Mouse (Mus musculus): ENCODE results near the gene Cfap97. TPM values are rescaled to one million over a fixed set of nuclear protein-coding genes. Genes with fewer than 3 reads are reported as not detected.

The Cfap97 gene
- total RNA-seq, 2 experiments from 2014 or later: 14.5 to 15.7 TPM

DNA sequence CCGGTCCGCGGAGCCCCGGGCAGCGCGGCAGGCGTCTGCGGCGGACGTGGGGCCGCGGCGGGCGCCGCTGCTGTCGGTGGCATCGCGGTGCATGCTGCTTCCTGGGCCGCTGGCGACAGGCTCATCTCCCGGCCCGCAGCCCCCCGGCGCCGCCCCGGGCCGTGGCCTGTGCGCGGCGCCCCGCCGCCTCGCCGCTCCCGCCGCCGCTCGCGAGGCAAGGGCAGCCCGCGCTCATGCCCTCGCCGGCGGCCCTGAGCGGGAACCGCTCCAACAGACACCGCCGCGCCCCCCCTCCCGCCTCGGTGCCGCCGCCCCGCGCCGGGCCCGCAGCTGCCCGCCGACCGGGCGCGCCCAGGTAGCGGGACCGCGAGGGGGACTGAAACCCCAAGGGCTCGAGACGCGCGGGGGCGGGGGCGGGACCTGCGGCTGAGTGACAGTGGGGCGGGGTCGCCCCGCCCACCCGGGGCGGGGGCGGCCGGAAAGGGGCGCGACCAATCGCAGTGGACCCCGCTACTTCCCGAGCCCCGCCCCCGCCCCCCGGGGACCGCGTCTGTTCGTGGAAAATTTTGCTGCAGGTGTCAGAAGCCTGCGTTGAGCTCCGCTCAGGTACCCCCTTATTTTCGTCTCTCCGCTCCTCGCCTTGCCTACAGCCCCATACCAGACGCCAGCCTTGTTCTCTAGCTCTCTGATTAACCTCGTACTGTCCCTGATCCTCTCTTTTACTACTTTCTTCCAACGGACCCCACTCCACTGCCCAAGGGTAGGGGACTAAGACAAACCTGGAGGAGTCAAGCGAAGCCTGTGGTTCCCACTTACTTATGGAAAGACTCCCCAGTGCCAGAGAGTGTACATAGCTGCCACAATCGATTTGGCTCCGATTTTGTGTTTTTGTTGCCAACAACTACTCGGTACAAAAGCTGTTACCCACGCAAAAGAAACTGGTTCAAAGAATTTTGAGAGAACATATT is 777 bp downstream of the Cfap97 start, which contains the start of gene Snx25:
Gene Snx25 (minus strand): TSS at position 96 of the 968 bp plus-strand sequence.
- ATAC-seq (ENCODE audit: poor library complexity, severe bottlenecking): peak; percentile 86

DNA sequence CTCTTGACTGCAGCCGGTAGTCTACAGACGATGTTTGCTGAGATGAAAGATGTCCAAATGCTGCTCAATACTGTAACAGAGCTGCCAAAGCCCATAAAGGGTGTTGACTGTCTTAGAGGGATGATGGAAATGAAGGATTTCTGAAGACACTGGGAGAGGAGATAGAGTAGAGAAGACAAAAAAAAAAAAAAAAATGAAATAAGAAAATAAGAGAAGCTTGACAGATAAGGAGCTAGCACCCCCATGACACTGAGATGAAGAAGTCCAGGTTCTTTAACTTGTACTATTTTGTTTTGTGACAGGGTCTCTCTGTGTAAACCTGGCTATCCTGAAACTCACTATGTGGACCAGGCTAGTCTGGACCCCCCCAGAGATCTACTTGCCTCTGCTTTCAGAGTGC is 1.5 kb downstream of the Cfap97 start:
- ATAC-seq (ENCODE audit: poor library complexity, severe bottlenecking): no peak

DNA sequence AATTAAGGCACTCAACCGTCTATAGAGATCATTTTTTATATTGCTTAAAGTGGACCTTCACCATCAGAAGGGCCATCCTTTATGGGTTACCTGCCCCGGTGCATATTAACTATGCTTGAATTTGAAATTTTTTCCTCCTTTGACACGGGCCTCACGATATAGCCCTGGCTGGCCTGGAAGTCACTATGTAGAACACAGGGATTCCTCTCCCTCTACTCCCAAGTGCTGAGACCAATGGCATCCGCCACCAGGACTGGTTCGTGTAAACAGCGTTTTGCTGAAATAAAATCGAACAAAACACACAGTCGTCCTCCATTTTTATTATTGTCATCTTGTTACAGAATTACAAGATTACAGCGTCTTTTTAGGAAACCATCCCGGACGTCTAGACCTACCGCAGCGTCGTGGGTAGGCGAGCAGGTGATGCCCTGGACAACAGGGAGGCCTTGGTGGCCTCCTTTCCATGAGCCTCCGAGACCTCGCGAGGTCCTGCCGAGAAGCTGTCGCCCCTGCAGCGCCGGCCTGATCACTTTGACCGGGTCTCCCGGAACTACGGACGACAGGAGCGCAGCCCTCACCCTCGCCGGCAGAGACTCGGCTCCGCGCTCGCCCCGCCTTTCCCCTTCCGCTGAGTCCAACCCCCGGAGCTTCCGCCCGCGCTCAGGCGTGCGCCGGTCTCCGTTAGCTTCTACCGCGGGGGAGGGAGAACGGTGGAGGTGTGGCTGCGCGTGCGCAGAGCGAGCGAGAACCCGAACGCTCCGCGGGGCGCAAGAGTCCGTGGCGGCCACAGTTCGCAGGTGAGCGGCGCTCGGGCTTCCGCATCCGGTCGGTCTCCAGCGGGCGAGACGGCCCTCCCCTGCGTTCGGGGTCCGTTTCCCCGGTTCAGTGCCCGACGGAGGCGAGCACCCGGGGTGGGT is 11.6 kb downstream of the Cfap97 start:
- peak; percentile 99 for ATAC-seq (ENCODE audit: poor library complexity, severe bottlenecking)

DNA sequence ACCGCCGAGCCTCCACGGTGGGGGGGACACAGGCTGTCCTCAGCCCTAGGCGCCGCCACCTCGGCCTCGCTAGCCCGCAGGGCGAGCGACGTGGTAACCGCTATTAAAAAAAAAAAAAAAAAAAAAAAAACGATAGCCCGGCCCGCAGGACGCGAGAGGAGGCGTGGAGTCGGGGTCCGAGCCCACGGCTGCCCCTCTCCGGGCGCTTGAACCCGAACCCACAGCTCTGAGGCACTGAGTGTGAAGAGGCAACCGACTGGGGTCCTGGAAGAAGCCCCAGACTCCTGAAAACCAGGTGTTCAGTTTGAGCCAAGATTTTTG is 12.3 kb downstream of the Cfap97 start:
- ATAC-seq (ENCODE audit: poor library complexity, severe bottlenecking): no peak

DNA sequence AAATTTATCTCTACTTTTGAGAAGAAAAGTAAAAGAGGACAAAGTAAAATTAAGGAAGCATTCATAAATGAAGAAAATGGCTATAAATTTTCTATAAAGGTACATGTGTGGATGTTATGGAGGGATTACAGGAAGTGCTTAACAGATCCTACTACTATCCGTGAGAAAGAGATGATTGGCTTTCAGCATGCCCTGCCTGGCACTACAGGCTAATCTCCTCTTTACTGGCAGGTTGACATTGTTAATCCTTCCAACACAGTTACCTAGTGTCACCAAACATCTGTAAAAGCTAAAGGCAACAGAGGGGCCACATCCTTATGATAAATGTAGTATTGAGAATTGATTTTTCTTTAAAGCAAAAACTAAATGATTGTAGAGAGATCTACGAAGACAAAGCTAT is 22.1 kb downstream of the Cfap97 start:
- no peak for ATAC-seq (ENCODE audit: poor library complexity, severe bottlenecking)

DNA sequence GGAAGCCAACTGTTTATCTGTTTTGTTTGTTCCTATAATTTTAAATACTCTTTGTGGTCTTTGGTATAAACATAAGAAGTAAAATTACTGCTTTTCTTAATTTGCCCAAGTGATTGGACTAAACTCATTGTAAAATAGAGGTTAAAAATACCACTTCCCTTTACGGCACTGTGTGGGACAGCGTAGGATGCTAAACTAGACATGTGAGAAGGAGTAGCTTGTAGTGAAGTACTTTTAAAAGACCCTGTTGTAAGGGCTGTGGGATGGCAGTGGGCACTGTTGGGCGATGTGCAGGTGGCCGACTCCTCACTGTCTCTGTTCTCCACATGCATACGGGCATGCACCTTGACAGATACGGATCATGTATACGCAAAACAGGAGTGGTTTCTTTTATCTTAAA is 28.6 kb downstream of the Cfap97 start:
- ATAC-seq (ENCODE audit: poor library complexity, severe bottlenecking): no peak

DNA sequence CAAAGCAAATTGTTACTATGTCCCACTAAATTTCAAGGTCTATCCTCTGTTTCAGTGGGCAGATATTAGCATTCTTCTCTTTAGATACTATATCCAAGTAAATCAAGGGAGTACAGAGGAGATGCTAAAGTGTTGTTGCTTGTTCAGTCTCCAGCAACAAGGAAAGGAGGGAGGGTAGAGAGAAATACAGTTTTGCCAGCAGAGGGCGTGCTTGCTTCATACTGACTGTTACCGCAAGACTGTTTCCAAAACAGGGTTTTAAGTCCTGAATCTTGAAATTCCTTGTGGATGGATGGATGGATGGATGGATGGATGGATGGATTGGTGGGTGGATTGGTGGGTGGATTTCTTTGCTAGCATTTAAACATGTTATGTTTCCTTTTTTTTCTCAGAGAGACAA is 33.8 kb downstream of the Cfap97 start:
- ATAC-seq (ENCODE audit: poor library complexity, severe bottlenecking): peak; percentile 54

DNA sequence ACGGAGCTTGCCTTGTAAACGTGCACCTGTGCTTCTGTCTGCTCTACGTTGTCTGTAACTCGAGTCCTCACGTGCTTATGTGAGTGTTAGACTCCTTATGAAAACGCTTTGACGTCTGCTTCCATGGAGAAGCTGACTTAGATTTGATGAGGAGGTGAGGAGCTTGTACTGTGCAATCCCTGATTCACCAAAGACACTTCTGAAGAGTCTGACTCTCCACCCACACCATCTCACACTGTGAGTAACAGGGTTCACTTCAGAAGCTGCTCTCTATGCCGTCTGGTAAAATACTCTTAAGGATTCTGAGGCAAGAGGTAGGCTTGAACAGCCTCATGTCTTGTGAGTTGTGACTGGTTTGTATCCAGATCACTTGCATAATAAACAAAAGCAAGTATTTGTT is 41.5 kb downstream of the Cfap97 start:
- no peak for ATAC-seq (ENCODE audit: poor library complexity, severe bottlenecking)

DNA sequence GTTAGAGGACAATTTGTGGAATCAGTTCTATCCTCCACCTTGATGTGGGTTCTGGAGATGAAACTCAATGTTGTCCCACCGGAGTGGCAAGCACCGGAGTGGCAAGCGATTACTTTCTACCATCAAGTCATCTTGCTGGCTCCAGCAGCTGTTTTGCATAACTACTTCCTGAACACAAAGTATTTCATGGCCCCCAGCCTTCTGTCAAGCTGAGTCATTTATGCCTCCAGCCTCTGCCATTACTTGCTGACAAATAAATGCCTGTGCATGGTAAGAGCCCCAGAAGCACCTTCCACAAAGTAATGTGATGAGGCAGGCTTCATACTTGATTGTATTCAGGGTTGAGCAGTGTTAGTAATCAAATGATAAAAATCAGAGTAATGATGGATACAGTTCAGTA is 45.3 kb downstream of the Cfap97 start:
- ATAC-seq (ENCODE audit: poor library complexity, severe bottlenecking): no peak

DNA sequence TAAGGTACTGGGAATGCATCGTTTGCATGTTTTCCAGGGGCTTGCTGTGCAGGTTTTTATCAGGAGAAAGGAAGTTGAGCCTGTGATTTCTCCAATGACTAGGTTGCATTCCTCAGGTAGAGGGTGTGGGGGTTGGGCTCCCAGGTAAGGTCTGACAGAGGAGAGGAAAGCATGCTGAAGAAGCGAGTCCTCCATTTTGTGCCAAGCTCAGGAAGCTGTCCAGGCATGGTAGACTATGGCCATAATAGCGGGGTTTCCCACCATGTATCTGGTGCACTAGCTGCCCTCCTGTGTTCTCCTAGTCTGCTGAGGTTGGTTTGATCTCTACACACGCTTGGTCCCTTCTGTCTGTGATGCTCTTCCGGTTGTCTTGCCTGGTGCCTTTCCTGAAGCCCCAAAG is 46.1 kb downstream of the Cfap97 start:
- no peak for ATAC-seq (ENCODE audit: poor library complexity, severe bottlenecking)

DNA sequence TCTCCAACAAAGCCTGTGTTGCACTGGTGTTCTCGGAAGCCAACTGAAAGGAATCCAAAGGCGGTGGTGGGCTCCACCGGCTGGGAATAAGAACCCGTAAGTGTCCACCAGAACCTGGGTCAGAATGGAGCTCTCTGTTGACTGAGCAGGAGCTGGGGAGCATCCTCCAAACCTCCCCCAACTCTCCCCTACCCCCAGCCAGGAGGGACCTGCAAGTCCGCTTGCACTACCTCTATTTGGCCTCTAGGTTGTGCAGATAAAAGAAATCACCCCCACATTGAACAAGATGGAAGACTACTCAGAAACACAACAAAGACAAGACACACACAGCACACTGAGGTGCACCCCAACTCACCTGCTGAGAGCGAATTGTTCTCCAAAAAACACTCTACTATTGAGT is 50.8 kb downstream of the Cfap97 start:
- no peak for ATAC-seq (ENCODE audit: poor library complexity, severe bottlenecking)

DNA sequence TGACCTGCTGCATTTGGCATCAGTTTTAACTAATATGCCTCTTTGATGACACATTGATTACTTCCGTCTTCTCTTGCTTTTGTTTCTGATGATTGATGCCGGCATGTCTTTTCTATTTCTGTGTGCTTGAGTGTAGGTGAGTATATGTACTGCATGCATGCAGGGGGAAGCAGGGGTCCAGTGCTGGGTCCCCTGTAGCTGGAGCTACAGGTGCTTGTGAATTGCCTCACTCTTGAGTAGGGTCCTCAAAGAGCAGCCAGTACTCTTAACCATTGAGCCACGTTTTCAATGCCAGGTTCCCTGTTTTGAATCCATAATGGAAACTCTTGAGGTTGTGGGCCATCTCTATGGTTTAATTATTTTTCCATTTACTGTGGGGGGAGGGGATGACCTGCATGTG is 52.7 kb downstream of the Cfap97 start:
- ATAC-seq (ENCODE audit: poor library complexity, severe bottlenecking): no peak

DNA sequence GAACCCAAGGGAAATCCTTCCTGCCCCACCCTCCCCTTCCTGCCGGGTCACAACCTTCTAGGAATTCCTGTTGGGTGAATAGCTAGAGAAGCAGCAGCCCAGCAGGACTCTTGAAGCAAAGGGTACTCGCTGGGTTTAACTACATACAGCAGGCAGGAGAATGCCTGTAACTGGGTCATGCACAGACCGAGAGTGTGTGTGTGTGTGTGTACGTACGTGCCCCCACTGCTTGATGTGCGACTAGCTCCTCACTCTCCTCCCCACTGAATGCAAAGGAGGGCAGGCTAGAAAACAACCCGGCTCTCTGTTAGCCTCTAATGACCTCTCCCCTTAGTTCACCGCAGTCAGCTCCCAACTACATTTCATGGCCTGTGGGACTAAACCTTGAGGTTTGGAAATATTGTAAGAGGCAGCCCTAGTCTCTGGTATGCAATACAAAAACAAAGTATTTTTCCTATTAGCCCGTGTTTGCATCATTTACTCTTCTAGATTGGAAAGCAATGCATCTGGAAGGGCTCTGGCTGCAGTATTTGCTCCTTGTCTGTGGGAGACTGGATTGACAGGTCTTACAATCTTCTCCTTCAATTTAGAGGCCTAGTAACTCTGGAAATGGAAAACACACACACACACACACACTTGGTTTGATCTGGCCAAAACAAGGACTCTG is 53.5 kb downstream of the Cfap97 start:
- ATAC-seq (ENCODE audit: poor library complexity, severe bottlenecking): no peak

DNA sequence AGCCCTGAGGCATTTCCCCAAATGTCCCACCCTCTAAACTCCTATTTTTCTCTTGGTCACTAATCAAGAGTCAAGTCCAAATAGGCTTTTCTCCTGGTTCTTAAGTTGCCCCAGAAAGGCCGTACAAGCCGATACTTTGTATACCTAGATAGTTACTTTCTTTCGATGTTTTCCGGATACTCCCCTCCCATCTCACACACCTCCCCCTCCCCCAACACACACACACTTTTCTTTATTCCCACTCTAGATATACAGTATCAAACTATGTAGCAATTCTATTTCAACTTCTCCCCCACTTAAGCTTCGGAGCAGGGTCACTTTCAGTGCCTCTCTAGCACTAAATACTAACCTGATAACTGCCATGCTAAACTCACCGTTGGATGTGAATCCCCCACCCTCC is 54.5 kb downstream of the Cfap97 start:
- no peak for ATAC-seq (ENCODE audit: poor library complexity, severe bottlenecking)

DNA sequence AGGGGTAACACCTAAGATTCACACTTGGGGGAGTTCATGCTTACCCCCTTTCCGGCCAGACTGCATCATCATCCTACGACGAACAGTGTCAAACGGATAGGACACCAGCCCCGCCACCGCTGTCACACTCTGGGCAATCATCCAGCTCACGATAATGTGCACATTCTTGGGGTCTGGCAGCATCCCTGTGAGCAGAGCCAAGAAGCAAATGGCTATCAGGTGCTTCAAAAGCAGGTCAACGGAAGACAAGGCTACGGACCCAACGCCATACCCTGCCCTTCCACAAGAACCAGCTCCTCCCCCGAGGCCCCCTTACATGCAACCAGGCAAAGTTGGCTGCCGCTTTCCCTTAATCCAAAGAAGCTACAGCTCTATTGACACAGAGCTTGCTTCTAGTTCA is 56.8 kb downstream of the Cfap97 start:
- no peak for ATAC-seq (ENCODE audit: poor library complexity, severe bottlenecking)

DNA sequence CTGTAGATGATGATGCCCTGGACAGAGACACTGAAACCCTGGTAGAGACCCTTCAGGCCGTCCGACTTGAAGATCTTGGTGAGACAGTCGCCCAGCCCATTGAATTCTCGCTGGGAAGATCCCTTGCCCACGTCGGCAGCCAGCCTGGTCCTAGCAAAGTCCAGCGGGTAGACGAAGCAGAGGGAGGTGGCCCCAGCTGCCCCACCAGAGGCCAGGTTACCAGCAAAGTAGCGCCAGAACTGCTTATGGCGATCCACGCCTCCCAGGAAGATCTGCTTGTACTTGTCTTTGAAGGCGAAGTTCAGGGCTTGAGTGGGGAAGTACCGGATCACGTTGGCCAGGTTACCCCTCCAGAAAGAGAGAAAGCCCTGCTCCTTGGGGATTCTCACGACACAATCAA is 57.5 kb downstream of the Cfap97 start:
- ATAC-seq (ENCODE audit: poor library complexity, severe bottlenecking): no peak

DNA sequence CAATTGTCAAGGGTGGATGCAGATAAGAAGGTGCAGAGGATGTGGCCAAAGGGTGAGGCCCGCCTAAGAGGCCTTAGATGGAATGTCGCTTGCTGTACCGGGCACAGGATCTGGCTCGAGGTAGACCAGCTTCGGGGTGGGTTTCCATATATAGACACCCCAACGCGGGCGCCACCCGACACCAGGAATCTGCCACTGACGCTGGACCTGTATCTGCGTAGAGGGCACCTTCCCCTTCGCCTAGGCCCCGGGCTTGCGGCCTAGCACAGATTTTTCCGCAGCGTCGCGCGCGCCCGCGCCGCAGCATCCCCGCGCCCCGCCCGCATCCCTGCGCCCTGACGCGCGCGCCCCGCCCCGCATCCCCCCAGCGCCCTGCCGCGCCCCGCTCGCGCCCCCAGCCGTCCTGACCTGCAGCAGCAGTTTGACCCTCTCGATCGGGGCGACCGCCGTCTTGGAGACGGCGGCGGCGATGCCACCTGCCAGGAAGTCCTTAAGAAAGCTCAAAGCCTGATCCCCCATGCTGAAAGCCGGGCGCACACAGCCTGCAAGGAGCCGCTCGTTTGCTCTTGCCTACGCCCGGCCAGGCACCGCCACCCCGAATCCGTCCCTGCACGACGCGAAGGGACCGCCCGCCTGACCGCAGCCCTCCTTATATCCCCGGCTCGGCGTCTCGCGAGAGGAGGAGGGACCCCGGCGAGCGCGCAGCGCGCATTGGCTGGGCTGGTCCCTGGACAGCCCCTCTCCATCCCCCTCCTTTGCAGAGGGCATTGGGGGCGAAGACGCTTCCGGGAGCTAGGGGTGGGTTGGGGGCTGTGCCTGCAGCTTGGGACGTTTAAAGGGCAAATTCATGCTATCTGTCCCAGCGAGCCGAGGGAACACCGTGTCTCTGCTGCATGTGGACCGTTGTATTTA is 59.1 kb downstream of the Cfap97 start, which contains the start of gene Slc25a4:
Gene Slc25a4 (minus strand): TSS at position 881 of the 912 bp plus-strand sequence.
- ATAC-seq (ENCODE audit: poor library complexity, severe bottlenecking): peak; percentile 98

DNA sequence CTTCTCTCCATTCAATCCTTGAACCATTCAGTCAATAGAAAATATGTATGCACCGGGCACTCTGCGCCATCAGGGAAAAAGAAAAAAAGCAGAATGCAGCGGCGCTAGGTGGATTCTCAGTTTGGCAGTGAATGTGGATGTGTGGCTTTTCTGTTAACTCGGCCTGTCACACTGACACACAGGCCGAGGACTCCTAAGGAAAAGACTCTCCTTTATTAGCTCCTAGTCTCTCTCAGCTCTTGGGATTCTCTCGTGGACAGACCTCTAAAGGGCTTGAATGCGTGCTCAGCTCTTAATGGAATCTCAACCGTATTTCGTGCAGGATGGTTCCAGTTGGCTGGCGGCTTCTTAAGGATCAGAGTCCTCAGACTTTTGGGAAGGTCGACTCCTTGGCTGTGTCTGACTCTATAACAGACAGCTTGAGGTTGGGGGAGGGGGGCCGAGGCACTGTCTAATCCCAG is 60.1 kb downstream of the Cfap97 start:
- no peak for ATAC-seq (ENCODE audit: poor library complexity, severe bottlenecking)

DNA sequence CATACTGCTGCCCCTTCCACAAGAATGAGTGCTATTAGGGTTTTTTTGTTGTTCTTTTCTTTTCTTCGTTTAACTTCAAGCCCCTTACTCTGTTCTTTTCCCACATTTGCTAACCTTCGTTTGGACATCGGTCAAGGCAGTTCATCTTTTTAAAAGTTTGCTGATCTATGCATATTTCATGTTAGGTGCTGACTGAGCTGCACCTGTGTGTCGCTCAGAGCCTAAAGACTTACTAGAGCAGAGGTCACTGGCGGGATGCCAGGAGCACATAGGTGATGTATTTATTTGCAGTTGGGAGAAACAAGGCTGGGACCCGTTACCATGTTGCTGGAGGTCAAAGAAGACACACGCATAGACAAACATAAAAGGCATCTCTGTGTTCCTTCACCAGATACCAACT is 60.6 kb downstream of the Cfap97 start:
- no peak for ATAC-seq (ENCODE audit: poor library complexity, severe bottlenecking)

DNA sequence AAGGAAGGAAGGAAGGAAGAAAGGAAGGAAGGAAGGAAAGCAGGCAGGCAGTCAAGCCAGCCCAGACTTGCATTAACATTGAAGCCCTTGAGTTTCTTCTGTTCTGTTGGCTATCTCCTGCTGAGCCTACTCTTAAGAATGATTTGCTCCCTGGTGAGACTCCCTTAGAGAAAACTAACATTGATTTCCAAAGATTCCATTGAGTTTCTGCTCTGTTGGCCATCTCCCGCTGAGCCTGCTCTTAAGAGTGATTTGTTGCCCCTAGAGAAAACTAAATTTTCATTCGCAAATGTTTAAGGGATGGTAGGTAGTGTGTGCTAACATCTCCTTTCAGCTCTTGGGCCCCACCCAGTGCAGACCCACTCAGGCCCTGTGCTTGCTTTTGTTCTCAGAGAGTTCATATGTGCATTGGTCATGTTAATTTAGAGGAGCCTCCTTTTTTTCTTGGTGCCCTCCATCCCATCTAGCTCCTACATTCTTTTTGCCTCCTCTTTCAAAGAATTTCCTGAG is 62.5 kb downstream of the Cfap97 start:
- no peak for ATAC-seq (ENCODE audit: poor library complexity, severe bottlenecking)

Data from megakaryocyte, adult 5-6 weeks (primary cell).